Mouse (Mus musculus): ENCODE results near the gene Ppp2r2c.

Ppp2r2c gene

DNA sequence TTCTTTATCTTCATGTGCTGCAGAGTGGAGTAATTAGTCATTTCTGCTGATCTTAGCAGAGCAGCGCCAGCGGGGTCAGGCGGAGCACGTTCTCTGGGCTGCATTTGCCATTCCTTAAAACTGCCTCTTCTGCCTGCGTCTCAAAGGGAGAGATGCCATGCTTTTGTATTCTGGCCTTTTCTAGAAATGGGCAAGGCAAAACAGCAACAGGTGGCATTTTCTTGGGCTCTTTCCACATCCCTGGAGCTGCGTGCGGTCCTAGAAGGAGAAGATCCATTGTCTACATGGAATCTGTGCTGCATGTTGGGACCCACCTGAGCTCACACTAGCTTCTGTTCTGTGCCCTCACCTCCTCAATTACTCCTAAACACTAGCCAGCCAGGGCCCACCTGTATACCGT lies 29.7 kb downstream of the Ppp2r2c start:
- DNase-seq (ENCODE audit: low spot score): no peak

DNA sequence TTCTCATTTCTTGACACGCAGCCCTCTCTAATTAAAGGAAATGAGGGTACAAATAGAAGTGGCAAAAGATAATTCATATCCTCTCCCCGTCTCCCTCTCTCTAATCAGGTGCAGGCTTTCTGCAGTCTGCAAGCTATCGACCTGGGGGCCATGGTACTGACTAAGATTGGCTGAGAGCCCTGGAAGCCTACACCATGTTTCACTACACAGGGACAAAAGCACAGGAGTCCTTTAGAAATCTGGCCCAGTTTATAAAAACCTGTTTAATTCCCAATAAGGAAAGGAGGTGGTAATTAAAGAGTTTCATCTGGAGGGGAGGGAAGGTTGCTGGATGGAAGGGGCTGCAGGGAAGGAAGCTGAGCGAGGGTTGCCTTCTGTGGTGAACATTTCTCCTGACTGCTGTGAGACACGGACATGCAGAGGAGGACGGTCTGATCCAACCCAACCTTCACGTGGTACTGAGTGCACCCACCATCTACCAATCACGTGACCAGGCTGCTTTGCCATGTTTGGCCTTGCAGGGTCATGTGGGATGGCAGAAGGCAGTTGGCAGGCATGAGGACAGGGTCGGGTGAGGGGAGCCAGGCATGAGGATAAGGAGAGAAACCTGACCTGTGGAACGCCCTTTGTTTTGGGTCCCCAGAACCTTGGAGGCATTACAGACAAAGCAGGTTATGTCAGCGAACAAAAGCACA lies 30.2 kb downstream of the Ppp2r2c start:
- no peak for DNase-seq (ENCODE audit: low spot score)

DNA sequence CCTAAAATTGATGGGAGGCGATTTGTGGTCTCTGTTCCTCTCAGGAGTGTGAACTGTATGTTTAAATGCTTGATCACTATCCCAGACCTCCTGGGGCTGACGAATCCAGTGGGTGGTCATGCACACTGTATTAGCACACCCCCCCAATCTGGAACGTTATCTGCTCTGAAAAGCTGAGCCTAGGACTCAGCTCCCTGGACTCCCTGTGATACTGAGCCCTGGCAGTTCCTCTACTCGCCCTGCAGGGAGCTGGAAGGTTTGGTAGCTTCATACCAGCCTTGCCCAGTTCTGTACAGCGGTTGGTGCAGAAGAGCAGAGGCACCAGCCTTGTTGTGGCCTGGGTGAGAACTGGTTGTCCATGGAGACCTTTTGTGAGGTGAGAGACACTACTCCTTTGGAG lies 31.1 kb downstream of the Ppp2r2c start:
- no peak for DNase-seq (ENCODE audit: low spot score)

DNA sequence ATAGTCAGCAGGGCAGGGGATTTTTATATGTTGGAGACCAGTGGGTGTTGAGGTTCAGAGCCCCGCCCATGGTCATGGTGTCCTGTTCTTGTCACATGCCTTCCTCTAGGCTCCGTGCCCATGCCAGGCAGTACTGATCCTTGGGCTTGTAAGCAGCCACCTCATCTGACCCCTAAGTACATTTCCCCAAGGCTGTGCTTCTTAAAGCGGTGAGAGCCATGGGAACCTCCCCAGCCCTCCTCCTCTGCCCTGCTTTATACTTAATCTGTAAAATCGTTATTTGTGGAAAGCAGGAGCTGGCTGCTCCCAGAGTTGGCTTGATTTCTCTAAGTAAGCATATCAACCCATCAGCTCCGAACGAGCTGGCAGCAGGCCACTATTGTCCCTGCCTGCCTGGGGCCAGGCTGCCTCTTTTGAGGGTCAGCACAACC lies 31.9 kb downstream of the Ppp2r2c start:
- peak; percentile 43 for DNase-seq (ENCODE audit: low spot score)

DNA sequence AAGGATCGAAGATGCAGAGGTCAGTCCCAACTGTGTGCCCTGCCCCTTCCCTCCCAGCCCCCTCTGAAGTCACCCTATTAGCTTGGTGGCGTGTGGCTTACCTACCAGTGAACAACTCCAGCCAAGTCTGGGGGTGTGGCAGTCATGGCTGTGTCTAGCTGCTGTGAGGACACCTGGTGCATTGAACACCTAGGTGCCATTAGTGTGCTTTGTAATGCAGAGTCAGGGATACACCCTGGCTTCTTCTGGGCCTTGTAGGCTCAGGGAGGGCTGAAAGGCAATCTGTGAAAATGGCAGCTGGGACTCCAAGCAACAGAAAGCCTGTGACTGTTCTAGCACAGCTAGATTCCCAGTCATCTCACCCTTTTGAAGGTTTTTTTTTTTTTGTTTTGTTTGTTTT lies 34.5 kb downstream of the Ppp2r2c start:
- DNase-seq (ENCODE audit: low spot score): no peak

DNA sequence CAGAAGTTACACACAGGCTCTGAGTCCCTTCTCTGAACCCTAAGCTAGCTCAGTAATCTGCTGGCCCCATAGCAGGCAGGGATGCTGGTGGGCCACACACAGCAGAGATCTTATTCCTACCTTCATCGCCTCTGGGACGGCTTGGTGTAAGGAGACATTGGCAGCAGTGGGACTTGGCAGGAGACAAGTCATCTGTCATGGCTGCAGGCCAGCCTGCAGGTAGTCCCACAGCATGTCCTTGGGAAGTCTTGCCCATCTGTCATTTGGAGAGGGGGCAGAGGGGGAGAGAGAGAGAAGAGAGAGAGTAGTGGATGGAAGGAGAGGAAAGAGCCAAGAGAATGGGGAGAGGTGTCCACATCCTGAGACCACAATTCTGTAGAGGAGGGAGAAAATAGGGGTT lies 35.8 kb downstream of the Ppp2r2c start:
- no peak for DNase-seq (ENCODE audit: low spot score)

DNA sequence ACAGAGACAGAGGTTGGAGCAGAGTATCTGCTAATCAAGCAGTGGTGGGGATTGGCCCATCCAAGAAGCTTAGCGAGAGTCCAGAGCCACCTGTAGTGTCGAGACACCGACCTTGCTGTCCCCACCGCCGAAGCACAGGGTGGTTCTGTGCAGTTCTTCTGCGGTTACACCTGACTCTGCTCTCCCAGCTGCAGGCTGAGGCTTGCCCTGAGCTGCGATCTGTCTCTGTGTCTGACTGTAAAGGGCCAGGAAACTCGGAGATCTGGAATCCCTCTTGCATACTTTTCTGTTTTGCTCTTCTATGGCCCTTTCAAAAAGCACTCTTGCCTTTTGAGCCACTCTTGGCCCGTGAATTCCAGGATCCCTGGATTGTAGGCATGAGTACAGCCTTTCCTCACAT lies 36.4 kb downstream of the Ppp2r2c start:
- no peak for DNase-seq (ENCODE audit: low spot score)

DNA sequence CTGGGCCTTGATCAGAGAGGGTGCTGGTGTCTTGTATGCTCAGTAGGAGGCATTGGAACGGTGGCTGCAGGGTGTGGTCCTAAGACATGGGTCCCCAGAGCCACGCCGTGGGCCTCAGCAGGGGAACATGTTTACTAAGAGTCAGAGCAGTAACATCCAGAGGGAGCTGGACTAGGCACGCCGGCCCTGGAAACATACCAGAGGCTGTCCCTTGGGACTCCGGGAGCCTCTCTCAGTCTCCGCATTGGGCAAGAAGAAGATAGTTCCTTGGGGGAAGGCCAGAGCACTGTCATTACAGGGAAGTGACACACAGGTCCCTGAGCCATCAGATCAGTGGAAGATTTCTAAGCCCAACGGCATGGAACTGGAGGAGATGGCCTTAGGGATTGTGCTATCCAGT lies 36.9 kb downstream of the Ppp2r2c start:
- DNase-seq (ENCODE audit: low spot score): peak; percentile 75

DNA sequence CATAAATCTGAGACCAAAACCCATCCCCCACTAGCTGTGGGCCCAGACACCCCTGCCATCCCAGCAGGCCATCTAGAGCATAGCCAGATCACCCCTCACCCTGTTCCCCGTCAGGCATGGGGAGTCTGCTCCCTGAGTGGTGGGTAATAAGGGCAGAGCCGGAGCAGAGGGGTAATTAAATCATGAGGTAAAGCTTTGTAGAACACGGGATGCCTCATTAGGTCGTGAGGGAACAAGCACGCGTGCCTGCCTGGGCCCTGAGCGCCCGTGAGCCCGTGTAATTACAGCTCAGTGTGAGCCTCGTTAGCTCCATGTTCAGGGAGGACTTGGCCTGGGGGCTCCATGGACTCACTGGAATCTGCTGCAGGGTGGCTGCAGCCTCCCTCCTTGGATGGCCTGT lies 39.4 kb downstream of the Ppp2r2c start:
- DNase-seq (ENCODE audit: low spot score): no peak

DNA sequence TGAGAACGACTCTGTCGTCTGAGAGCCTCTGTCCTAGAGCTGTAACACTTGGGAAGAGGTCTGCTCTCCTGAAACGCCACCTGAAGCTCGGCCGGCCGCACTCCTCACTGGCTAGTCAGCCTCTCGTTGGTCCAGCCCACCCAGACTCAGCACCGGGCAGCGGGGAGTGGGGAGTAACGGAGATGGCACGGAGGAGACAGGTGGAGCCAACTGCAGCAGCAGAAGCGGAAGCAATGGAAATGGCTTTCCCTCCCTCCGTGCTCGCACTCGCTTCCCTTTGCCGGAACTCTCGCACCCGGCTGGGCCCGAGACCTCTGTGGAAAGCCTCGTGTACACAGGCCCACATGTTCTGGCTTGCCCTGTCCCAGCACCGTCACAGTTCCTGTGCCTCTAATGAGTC lies 41.2 kb downstream of the Ppp2r2c start:
- no peak for DNase-seq (ENCODE audit: low spot score)

DNA sequence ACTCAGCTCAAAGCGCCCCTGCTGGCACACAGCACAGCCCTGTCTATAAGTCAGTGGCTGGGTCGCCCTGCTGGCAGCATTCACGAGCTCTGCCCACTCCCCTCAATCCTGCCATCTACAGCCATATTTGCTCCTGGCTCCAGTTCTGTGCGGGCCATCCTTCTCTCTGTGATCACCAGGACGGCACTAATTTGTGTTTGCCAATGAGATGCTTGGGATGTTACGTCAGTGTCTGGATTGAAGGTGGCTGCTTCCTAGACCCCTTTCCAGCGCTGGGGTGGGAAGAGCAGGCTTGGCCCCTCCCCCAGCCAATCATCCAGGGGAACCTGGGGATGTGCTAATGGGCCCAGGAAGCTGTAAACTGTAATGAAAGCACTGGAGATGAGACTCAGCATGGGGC lies 42.7 kb downstream of the Ppp2r2c start:
- no peak for DNase-seq (ENCODE audit: low spot score)

DNA sequence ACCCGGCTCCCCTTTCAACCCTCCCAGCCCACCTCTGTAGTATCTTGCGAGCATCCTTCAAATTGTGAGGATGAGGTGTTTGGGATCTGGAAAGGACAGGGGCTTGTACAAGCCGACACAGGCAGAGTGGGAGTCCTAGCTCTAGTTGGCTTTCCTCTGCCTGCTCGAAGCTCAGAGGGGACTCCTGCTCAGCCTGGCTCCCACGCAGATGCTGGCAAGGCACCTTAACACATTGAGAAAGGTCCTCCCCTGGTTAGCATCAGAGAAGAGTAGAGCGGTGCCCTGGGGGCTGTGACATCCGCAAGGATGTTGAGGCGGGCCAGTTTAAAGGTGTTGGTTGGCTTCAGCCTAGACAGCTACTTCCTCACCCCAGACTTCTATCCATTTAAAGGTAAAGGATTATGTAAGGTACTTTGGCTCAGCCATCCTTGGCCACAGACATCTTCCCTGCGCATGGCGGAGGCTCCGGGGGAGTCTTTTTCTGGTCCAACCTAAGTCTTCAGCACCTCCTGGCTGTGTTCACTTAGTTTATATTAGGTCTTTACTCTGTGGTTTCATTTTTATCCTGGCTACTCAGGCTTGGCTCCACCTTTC lies 43.5 kb downstream of the Ppp2r2c start:
- DNase-seq (ENCODE audit: low spot score): no peak

DNA sequence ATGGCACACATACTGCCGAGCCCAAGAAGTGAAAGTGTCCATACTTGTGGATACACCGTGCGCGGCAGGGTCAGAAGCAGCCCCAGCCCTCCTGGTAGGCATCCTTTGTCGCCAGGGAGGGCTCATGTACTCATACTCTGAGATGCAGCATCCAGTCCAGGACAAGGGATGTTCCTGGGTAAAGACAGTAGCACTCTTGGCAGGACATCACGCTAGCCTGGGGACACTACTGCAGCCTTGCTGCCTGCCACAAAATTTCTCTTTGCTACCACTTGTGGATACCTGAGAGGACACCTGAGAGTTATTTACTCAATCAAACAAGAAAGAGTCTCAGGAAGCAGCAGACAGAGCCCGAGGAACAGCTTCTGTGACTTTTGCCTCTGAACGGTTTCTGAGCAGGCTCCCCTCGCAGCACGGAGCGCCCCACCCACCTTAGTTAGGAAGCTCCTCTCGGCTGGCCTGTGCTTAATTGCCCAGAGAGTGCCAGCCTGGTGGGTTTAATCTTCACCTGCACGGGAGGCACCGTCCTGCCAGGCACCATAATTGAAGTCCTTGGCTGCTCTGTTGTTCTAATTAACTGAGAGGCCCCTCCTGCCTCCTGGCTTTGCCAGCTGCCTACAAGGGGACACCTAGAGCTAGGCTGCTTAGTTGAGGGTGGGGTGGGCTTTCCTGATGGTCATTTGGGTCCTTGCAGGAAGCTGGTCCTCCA lies 44.4 kb downstream of the Ppp2r2c start:
- no peak for DNase-seq (ENCODE audit: low spot score)

DNA sequence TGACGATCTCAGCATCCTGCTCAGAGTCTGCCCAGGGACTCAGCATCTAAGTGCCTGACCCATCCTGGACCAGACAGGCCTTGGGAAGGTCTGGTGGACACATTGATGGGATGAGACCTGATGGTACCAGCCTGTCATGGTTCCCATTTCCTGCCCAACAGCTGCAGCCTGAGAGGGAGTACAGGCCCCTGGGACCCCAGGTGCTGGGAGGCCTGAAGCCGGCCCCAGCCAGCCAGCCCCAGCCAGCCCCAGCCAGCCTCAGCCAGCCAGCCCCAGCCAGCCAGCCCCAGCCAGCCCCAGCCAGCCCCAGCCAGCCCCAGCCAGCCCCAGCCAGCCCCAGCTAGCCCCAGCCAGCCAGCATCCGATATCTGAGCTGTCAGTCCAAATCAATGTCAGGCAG lies 46.9 kb downstream of the Ppp2r2c start:
- no peak for DNase-seq (ENCODE audit: low spot score)

DNA sequence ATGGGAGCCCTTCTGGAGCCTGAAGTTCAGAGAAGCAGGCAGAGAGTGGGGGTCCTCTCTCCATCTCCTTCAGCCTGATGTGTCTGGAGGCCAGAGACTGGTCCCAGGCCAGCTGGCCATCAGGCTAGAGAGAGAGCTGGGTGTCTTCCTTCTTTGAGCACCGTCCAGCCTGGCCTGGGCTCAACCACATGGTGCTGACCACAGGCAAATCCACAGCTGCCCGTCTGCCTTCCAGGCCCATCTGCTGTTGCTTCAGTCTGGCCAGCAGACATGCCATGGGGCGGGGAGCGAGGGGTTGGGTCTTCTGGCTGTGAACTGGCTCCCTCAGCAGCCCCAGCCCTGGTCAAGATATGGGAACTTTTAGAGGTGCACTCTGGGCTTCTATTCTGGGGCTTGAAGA lies 48.3 kb downstream of the Ppp2r2c start:
- no peak for DNase-seq (ENCODE audit: low spot score)

DNA sequence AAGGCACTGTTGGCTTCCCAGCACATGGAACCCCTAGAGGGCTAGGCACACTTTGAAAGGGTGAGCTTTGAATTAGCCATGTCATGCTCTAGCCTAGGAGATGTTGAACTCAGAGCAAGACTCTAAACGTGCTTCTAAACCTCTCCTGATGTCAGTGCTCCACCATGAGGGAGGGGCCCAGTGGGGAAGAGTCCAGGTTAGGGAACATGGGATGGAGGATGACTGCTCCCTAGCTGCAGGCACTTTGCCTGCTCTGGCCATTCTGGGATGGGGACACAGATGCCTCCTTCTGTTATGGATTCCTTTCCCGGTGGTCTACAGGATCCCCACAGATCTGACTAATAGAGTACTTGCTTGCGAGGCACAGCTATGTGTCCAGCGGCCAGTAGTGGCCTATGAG lies 48.9 kb downstream of the Ppp2r2c start:
- no peak for DNase-seq (ENCODE audit: low spot score)

DNA sequence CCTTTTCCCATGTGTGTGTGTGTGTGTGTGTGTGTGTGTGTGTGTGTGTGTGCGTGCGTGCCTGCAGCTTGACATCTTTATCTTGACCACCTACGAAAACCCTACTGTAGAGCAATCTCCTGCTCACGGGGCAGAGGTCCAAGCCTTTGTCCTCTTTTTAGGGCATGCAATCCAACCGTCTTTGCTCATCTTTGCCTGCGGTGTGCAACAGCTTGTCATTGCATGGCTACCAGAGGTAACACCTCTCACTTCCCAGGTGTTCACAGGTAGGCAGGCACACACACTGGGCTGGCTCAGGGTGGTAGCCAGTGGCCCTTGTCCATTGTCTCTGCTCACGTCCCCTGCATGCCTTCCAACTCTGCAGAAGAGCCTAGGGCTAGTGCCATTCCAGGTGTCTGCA lies 49.7 kb downstream of the Ppp2r2c start:
- DNase-seq (ENCODE audit: low spot score): no peak

DNA sequence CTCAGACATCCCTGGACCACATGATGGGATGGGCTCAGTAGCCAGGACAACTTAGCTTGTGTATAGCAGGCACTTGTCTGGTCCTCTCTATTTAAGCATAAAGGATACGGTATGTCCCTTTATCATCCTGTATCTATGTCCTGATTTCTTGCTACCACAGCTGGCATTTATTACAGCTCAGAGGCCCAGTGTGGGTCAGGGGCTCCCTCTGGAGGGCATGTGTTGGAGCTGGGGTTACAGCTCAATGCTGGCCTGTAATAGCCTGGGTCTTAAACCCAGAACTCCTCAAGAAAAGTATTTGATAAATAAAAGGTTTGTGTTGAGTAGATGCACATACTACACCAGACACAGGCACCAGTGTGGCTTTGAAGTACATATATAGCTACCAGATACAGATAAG lies 51.8 kb downstream of the Ppp2r2c start:
- peak; percentile 40 for DNase-seq (ENCODE audit: low spot score)

DNA sequence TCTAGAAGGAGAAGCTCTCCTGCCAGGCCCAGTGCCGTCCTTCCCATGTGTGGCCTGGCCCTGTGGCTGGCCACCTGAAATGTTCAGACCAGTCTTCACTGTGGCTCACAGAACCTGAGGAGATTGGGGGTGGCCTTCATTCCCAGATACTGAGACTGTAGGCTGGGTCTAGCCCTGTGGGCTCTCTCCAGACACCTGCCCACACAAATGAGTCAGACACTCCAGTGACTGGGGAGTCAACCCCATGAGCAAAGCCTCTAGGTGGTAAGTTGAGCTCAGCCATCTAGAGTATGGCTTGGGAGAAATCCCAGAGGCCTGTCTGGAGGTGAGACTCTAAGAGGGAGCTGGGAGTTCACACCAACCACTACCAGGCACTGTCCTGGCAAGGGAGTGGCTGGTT lies 53.6 kb downstream of the Ppp2r2c start:
- DNase-seq (ENCODE audit: low spot score): no peak

DNA sequence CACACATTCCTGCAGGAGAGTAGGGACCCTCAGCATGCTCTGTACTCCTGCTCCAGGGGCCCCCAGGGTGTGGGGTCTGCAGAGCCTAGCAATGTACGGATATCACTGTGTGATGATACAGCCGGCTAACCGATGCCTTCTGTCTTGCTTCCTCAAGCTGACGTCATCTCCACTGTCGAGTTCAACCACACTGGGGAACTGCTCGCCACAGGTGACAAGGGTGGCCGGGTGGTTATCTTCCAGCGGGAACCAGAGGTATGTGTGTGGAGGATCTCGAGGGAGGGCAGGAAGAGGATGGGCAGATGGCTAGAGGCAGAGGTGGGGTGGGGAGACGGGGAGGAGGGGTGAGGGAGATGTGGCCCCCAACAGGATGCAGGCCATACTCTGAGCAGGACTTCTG lies 54.5 kb downstream of the Ppp2r2c start:
- DNase-seq (ENCODE audit: low spot score): no peak

DNA sequence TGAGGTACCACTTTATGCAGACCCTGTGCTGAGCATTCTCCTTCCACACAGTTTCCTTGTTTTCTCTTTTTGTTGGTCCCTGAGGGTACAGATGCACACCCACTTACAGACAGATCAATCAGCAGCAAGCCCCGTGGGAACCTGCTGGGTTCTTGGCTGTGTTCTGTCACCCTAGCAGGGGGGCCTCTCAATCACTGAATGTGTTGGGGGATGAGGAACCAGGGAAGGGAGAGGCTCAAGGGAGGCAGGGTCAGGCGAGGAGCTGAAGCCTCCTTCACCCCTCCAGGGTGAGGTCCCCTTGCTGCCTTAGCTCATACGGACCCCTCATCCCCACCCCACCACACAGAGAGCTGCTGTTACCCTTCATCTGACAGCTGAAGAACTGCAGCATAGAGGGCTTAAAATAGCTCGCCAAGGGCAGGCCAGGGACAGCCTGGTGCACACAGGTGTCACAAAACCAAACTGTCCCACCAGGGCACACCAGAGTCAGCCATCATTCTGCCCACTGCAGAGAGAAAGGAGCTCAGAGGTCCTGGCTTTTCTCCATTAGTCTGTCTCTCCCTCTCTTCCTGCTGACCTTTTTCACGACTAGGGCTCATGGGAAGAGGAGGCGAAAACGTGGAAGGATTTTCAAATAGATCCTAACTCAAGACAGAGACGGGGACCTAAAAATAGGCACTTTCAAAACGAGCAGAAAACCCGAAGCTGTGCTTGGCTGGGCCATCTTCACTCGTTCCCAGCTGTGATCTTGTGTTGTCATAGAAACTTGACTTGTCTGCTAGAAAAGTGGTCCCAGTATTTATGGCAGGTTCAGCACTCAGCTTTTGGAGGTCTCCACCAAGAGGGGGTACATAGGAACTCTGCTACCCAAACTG lies 55.8 kb downstream of the Ppp2r2c start:
- no peak for DNase-seq (ENCODE audit: low spot score)

DNA sequence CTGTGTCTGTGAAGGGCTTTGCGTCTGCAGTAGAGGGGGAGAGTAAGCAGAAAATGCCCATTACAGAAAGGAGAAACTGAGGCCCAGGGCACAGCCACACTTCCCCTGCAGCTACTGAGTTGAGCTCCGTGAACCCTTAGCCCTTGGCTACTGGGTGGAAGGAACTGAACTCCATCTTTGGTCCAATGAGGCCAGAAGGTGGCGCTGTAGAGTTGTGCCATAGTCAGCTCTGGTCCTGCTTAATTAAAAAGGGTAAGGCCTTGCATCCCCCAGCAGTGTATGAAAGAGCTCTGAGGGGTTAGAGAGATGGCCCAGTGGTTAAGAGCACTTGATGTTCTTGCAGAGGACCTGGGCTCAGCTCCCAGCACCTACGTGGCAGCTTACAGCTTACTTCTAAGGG lies 60.4 kb downstream of the Ppp2r2c start:
- no peak for DNase-seq (ENCODE audit: low spot score)

DNA sequence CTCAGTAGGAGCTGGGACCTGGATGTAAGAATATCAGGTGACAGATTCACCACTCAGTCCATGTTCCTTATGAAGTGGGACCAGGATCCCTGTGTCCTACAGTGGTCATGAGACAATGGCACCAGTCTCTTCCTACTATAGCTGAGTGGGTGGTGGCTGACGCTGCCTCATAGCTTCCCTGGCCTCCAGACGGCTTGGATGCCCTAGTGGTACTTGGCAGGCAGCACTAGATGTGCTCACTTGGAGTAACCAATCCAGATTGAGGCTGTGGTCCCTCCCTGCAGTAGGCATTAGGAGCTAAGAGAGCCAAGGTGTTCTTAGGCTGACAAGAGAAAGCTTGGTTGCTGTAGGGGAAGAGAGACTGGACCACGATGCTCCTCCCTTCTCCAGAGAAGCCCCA lies 61.1 kb downstream of the Ppp2r2c start:
- DNase-seq (ENCODE audit: low spot score): no peak

Measured in adipocyte (in vitro differentiated cells).